Mouse (Mus musculus) kidney, postnatal 14 days (tissue): ENCODE data around the gene Tfap2e.

ENCODE experiments used
- DNase-seq: peaks from one replicate; pipeline ENCODE4 v3.0.0; 2022; ENCODE audit warnings: mixed read lengths

Tfap2e gene

GRCm38 (mm10) chr4:126751556-126752023 is 15.6 kb upstream of the Tfap2e start:
- no peak for DNase-seq

- no peak for DNase-seq
Measured at GRCm38 (mm10) chr4:126750863-126751555, 15.0 kb upstream of the Tfap2e start.

- no peak for DNase-seq
Measured at GRCm38 (mm10) chr4:126750046-126750683, 14.1 kb upstream of the Tfap2e start.

- DNase-seq: no peak
Measured at GRCm38 (mm10) chr4:126749553-126749952, 13.5 kb upstream of the Tfap2e start.

GRCm38 (mm10) chr4:126748381-126748780 is 12.3 kb upstream of the Tfap2e start:
- DNase-seq: no peak

- DNase-seq: no peak
Measured at GRCm38 (mm10) chr4:126746194-126746840, 10.3 kb upstream of the Tfap2e start.

GRCm38 (mm10) chr4:126745506-126746193 is 9.6 kb upstream of the Tfap2e start:
- peak; percentile 54 for DNase-seq

- no peak for DNase-seq
Measured at GRCm38 (mm10) chr4:126744831-126745230, 8.8 kb upstream of the Tfap2e start.

GRCm38 (mm10) chr4:126743713-126744112 is 7.7 kb upstream of the Tfap2e start:
- no peak for DNase-seq

GRCm38 (mm10) chr4:126742976-126743375 is 6.9 kb upstream of the Tfap2e start:
- DNase-seq: no peak

- peak; percentile 84 for DNase-seq
Measured at GRCm38 (mm10) chr4:126741448-126741847, 5.4 kb upstream of the Tfap2e start.

- no peak for DNase-seq
Measured at GRCm38 (mm10) chr4:126739966-126740676, 4.1 kb upstream of the Tfap2e start.

- DNase-seq: no peak
Measured at GRCm38 (mm10) chr4:126735382-126736000, 549 bp downstream of the Tfap2e start.

GRCm38 (mm10) chr4:126734700-126735381 is 1.2 kb downstream of the Tfap2e start:
- DNase-seq: no peak

GRCm38 (mm10) chr4:126734001-126734603 is 1.9 kb downstream of the Tfap2e start:
- no peak for DNase-seq

GRCm38 (mm10) chr4:126732531-126733380 is 3.3 kb downstream of the Tfap2e start:
- DNase-seq: no peak

- DNase-seq: no peak
Measured at GRCm38 (mm10) chr4:126732111-126732510, 3.9 kb downstream of the Tfap2e start.

GRCm38 (mm10) chr4:126707439-126707826 is 28.6 kb downstream of the Tfap2e start:
- DNase-seq: no peak

- no peak for DNase-seq
Measured at GRCm38 (mm10) chr4:126706630-126707438, 29.2 kb downstream of the Tfap2e start.
